Mouse (Mus musculus): ENCODE results near the gene Pde11a. TPM values are rescaled to one million over a fixed set of nuclear protein-coding genes. Genes with fewer than 3 reads are reported as not detected.

The Pde11a gene
- total RNA-seq, 2 experiments from 2014 or later: 0.14 to 0.43 TPM

GRCm38 (mm10) chr2:76088844-76089243, 249.7 kb downstream of the Pde11a start:
- no peak for DNase-seq

- DNase-seq: no peak
Observed at GRCm38 (mm10) chr2:76088413-76088812, 250.2 kb downstream of the Pde11a start.

- DNase-seq: no peak
Observed at GRCm38 (mm10) chr2:76087170-76087569, 251.4 kb downstream of the Pde11a start.

- DNase-seq: no peak
Observed at GRCm38 (mm10) chr2:76084982-76085381, 253.6 kb downstream of the Pde11a start.

- no peak for DNase-seq
Observed at GRCm38 (mm10) chr2:76083901-76084300, 254.7 kb downstream of the Pde11a start.

GRCm38 (mm10) chr2:76083396-76083795, 255.2 kb downstream of the Pde11a start:
- DNase-seq: no peak

- no peak for DNase-seq
Observed at GRCm38 (mm10) chr2:76081991-76082390, 256.6 kb downstream of the Pde11a start.

GRCm38 (mm10) chr2:76080549-76080948, 258.0 kb downstream of the Pde11a start:
- DNase-seq: no peak

GRCm38 (mm10) chr2:76076838-76077237, 261.7 kb downstream of the Pde11a start:
- DNase-seq: no peak

- no peak for DNase-seq
Observed at GRCm38 (mm10) chr2:76076047-76076446, 262.5 kb downstream of the Pde11a start.

- DNase-seq: no peak
Observed at GRCm38 (mm10) chr2:76073079-76073478, 265.5 kb downstream of the Pde11a start.

- peak; percentile 77 for DNase-seq
Observed at GRCm38 (mm10) chr2:76070432-76071306, 267.9 kb downstream of the Pde11a start.

GRCm38 (mm10) chr2:76069238-76069637, 269.3 kb downstream of the Pde11a start:
- DNase-seq: no peak

GRCm38 (mm10) chr2:76068155-76068554, 270.4 kb downstream of the Pde11a start:
- no peak for DNase-seq

GRCm38 (mm10) chr2:76067144-76067543, 271.4 kb downstream of the Pde11a start:
- peak; percentile 12 for DNase-seq

- no peak for DNase-seq
Observed at GRCm38 (mm10) chr2:76065292-76065691, 273.3 kb downstream of the Pde11a start.

- DNase-seq: peak; percentile 38
Observed at GRCm38 (mm10) chr2:76064078-76064477, 274.5 kb downstream of the Pde11a start.

GRCm38 (mm10) chr2:76060207-76060606, 278.4 kb downstream of the Pde11a start:
- DNase-seq: no peak

GRCm38 (mm10) chr2:76059595-76059994, 279.0 kb downstream of the Pde11a start:
- no peak for DNase-seq

- DNase-seq: no peak
Observed at GRCm38 (mm10) chr2:76058661-76059467, 279.7 kb downstream of the Pde11a start.

GRCm38 (mm10) chr2:76057555-76057954, 281.0 kb downstream of the Pde11a start:
- no peak for DNase-seq

GRCm38 (mm10) chr2:76053748-76054331, 284.7 kb downstream of the Pde11a start:
- no peak for DNase-seq

- no peak for DNase-seq
Observed at GRCm38 (mm10) chr2:76052897-76053505, 285.6 kb downstream of the Pde11a start.

Measured in heart, postnatal 4 days (tissue).